Mouse (Mus musculus): Measurements from ENCODE around the gene Gm16485. TPM values are rescaled to one million over a fixed set of nuclear protein-coding genes. Genes with fewer than 3 reads are reported as not detected.
A peak's percentile ranks its signal among the peaks of the same experiment; 100 is the strongest.

Gene Gm16485
- total RNA-seq (2021) = not detected
- long read RNA-seq, experiment 1 = 0 reads
- long read RNA-seq, experiment 2 = 0 reads

DNA sequence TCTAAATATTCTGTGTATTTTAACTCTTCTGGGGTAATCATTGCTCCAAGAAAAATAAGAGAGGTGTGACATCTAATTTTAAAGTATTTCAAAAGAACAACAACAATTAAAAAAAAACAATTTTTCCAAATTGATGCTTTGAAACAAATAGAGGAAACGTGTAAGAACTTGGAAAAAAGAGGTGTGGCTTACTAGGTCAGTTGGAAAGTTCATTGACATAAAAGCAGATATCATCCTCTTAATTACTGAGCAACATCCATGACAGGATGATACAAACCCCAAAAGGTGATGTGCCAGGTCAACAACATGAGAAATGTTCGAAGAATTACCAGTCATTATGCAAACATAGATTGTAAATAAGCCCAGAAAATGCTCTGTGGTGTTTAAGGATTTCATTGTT lies at the start of gene Gm16485:
Gm16485 (plus strand) TSS at position 301 of the 400 bp plus-strand sequence.
- DNase-seq = no peak
- intact Hi-C loops (cut with DNase I) = no loop called here

DNA sequence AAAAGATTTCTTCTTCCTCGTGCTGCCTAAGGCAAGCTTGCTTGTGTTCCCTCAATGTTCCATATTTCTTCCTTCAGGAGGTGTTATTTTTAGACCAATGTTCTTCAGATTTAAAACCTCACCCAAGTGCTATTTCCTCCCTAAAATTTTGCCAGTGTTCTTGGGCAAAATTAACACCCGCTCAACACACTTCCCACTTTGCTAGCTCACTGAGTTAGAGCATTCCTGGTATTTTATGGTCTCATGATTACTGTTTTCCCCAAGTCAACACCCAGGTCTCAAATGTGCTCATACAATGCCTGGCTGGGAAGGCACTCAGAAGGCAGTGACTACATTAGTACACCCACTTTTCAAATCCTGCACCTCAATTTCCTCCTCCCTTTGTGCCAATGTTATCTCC lies 44.0 kb upstream of the Gm16485 start:
- intact Hi-C loops (cut with DNase I) = no loop called here
- DNase-seq = no peak

DNA sequence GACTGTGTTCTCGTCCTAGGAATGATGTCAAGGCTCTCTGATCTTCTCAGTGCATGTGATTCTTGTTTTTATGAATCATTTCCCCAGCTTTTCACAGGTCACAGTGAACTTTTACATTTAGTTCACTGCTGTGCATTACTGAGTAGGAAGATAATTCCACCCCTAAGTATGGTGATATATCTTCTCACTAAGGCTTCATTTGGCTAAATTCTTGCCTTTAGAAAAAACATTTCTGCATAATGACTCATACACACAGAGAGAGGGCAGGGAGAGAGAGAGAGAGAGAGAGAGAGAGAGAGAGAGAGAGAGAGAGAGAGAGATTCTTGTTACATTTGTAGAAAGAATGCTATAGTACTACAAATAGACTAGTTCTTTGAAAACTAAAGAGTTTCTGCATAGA lies 33.8 kb upstream of the Gm16485 start:
- DNase-seq = no peak
- intact Hi-C loops (cut with DNase I) = no loop called here

DNA sequence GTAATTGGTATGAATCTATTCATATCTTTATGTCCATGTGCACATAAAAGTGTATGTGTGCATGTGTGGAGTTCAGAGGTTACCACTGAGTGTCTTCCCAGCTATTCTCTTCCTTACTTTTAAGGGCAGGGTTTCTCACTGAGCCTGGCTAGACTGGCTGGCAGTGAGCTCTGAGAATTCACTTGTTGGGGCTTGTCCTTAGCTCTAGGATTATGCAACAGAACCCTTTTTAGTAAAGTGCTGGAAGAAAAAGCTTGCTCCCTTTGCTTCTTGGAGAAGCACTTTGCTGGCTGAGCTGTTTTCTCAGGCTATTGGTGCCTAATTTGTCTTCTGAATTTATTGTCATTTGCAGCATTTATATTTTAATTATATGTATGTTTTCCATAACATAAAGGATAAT lies 18.3 kb upstream of the Gm16485 start:
- intact Hi-C loops (cut with DNase I) = no loop called here
- DNase-seq = no peak

DNA sequence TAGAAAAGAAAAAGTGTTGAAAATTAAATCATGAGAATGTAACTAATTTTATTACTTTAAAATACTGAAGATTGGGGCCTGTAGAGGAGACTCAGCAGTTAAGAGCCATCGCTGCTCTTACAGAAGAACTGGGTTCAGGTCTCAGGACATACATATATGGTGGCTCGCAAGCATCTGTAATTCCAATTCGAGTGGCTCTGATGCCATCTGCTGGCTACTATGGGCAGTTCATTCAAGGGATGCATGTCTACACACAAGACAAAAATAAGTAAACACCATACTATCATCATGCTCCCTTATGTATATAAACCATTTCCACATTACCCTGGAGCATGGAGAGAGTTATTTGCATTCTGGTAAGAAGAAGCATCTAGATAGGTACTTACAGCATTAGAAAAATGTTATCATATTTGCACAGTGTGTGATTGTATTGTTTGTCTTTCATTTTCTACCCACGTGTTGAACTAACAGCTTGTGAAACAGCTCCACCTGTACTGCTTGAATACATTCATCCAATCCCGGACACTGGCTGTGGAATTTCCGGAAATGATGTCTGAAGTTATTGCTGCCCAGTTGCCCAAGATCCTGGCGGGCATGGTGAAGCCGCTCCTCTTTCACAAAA lies 7.0 kb upstream of the Gm16485 start:
- peak in 1 of 2 experiments; percentile 44 for DNase-seq
- intact Hi-C loops (cut with DNase I) = loop anchor here (2.0 to 10.0 kb wide), 3 partner anchors 264 to 1360 kb away; no protein-coding TSS in a partner anchor

DNA sequence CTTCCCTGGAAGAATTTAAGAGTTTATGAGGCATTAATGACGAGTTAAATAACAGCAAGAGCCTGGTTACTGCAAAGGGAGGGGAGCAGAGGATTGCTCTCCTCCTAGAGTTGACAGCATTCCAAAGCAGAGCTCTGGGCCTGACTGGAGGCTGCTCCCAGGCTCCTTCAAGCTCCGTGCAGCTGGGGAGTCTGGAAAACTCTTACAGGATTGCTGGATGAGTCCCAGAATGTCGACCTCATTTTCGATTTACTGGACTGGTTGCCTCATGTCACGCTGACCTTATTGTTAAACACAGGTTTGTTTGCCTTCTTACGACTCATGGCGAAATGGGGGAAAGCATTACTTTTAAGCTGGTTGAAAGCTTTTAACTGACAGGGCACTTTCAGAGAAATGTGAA lies 1.4 kb upstream of the Gm16485 start:
- intact Hi-C loops (cut with DNase I) = no loop called here
- DNase-seq = peak; percentile 13 to 45

DNA sequence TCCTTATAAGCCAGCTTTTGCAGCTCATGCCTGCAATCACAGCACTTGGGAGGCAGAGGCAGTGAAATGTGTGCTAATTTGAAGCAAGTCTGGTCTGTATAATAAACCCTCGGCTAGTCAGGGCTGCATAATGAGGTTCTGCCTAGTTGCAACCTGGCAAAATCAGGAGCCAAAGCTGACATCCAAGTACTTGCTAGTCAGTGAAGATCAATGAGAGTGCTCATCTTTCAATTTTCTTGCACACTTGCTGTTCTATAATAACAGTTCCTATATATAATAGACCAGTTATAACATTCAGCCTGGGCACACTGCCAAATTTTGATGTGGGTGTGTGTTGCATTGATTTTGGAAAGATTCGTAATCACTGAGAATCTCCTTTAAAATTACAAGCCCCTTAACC lies 6.2 kb downstream of the Gm16485 start:
- no peak for DNase-seq
- intact Hi-C loops (cut with DNase I) = no loop called here

DNA sequence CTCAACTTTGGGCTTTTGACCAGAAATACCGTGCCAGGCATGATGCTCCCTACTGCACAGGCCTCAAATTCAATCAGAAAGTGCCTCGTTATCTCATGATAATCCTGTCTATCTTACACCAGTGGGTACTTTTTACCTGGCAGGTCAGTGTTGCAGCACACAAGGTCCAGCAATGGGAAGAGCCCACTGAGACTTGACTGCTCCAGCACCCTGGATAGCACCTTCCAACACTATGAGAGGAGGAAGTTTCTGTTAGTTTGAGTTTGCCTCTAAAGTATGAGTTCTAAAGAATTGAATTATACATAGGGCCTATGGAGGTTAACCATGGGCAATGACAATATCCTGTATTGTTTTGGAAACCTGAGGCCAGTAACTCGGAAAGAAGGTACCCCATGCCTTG lies 10.7 kb downstream of the Gm16485 start:
- DNase-seq = no peak
- intact Hi-C loops (cut with DNase I) = no loop called here

DNA sequence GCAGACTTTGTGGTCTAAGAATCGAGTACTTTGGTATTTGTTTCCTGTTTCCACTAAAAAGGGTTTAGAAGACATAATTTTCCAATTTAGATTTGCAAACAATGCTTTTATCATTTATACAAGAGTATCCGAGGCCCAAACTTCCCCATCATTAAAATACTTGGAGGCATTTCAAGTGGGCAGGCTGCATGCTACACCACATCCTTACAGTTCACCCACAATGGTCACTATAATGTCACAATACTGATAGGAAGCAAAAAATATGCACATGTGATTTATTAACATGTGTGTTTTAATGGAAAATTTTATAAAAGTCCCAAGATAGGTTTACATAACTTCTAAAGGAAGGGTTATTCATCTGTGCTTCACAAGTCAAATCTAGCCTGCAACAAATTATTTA lies 24.9 kb downstream of the Gm16485 start:
- DNase-seq = no peak
- intact Hi-C loops (cut with DNase I) = no loop called here

DNA sequence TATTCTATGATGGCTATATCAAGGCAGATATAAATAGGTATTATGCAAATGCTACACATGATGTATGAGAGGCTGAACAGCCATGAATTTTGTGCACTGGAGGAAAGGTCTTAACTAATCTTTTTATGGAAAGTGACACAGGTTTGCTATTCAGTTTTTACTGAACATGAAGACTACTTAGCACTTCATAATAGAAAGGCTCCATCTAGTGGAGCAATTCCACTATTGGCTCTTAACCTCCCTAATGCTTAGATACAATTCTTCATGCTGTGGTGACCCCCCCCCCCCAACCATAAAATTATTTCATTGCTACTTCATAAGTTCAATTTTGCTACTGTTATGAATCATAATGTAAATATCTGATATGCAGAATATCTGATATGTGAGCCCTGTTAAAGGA lies 29.6 kb downstream of the Gm16485 start:
- intact Hi-C loops (cut with DNase I) = no loop called here
- DNase-seq = no peak

DNA sequence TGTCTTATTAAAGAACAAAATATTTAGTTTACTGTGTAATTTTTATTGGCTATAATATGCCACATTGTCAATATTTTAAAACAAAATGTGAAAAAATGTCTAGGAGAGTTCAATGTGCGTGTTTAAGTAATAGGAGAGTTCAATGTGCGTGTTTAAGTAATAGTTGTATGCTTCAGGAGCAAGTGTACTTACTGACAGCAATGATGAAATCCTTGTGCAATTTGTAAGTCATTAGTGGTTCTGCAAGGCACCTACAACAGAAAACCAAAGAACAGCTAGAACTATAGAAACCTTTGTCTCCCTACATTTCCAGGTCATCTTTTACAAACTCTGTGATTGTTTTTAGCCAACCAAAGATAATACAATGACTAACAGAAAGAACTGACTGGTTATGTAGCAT lies 43.5 kb downstream of the Gm16485 start:
- intact Hi-C loops (cut with DNase I) = loop anchor here (1.0 kb wide), 1 partner anchor 13 kb away; no protein-coding TSS in a partner anchor
- DNase-seq = no peak

Other genes starting within 250 kb of the Gm16485 start
- gene Pgr, start 72.0 kb upstream of the Gm16485 start, total RNA-seq (2021) = not detected